Mouse (Mus musculus) neutrophil, adult 5-6 weeks (primary cell): ENCODE results near the gene Map3k3. TPM values are rescaled to one million over a fixed set of nuclear protein-coding genes. Genes with fewer than 3 reads are reported as not detected.
A peak's percentile ranks its signal among the peaks of the same experiment; 100 is the strongest.

Experiments used
- ATAC-seq: fragments of 151-379, 151-347 bp; 2 replicates; pipeline ENCODE4 v1.8.0; 2017; ENCODE audit warnings: mild to moderate bottlenecking, moderate TSS enrichment; ENCODE audit not compliant: insufficient number of reproducible peaks, poor library complexity, low FRiP score, severe bottlenecking; ENCODE audit errors: extremely low read depth
- total RNA-seq: library from RNA; stranded (forward); fragments of 200-1000 nt; gene quantifications from 2 replicates; pipeline ENCODE4 v1.2.3, GENCODE M21; 2017

The Map3k3 gene
- total RNA-seq, 1 experiment from 2014 or later, result 224 TPM

- no peak for ATAC-seq
Observed at GRCm38 (mm10) chr11:106154770-106155169, 70.4 kb downstream of the Map3k3 start.

- no peak for ATAC-seq
Observed at GRCm38 (mm10) chr11:106155761-106156160, 71.3 kb downstream of the Map3k3 start.

DNA sequence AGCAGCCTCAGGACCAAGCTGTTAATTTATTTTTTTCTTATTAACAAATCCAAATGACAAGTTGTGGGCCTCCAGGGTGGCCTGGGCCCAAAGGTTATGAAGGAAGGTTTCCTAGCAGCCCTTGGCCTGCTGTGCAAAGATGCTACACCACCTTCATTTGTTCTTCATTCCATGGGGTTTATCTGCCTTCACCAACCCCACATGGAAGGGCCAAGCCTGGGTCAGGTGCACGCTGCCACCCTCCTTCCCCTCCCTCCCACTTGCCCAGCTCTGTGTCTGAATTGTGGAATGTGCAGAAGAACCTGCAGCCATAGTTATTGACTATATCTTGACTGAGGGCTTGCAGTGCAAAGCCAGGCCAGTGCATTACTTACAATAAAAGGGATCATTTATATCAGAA, 71.8 kb downstream of the Map3k3 start:
- ATAC-seq, result no peak

DNA sequence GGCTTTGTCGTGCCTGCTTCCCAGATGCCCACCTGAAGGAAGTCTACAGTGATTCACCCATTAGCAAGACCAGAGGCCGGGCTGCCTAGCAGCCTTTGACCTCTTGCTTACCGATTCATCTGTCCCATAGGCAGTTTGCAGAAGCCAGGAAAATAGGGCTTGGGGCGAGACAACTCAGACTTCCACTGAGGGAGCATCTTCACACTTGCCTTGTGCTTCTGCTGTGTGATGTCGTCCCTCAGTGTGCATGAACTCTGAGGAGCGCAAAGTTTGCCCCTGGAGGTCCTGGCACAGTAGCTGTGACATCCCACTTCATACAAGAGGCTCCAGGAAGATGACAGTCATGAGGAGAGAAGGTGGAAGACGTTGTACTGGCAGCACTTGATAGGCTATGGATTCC, 72.7 kb downstream of the Map3k3 start:
- no peak for ATAC-seq

GRCm38 (mm10) chr11:106158081-106158929, 73.9 kb downstream of the Map3k3 start:
- peak; percentile 35; the same call in 1 of the 2 replicates for ATAC-seq

- ATAC-seq, result no peak
Observed at GRCm38 (mm10) chr11:106158930-106159215, 74.5 kb downstream of the Map3k3 start.

DNA sequence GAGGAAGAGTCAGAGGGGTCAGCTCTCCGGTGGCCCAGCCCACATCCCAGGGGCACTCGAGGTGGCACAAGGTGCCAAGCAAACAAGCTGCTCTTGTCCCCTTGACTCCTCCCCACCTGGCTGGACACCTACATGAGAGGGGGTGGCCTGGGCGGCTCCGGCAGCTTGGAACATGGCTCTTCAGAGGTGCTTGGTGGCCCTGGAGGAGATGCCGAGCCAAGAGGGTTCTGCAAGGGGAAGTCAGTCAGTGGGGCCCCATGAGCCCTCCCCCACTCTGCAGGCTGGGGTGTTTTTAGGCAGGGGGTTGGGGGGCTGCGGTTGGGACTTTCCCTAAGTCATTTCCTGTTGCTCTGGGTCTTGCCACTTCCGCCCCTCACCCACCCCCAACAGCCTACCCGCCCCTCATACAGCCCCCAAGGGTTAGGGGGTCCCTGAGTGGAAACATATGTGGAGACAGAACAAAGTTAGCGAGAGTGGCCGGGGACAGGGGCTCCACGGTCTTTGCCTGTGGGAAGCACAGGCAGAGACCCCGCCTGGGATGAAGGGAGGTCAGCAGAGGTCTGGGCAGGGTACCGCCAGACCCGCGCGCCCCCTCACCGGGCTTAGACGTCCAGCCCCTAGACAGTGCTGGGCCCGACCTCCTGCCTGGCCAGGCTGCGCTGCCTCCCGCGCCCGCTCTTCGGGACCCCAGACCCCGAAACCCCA, 75.0 kb downstream of the Map3k3 start:
- ATAC-seq, result peak; percentile 65

GRCm38 (mm10) chr11:106159921-106160840, 75.8 kb downstream of the Map3k3 start:
- peak; percentile 17; the same call in 1 of the 2 replicates for ATAC-seq

DNA sequence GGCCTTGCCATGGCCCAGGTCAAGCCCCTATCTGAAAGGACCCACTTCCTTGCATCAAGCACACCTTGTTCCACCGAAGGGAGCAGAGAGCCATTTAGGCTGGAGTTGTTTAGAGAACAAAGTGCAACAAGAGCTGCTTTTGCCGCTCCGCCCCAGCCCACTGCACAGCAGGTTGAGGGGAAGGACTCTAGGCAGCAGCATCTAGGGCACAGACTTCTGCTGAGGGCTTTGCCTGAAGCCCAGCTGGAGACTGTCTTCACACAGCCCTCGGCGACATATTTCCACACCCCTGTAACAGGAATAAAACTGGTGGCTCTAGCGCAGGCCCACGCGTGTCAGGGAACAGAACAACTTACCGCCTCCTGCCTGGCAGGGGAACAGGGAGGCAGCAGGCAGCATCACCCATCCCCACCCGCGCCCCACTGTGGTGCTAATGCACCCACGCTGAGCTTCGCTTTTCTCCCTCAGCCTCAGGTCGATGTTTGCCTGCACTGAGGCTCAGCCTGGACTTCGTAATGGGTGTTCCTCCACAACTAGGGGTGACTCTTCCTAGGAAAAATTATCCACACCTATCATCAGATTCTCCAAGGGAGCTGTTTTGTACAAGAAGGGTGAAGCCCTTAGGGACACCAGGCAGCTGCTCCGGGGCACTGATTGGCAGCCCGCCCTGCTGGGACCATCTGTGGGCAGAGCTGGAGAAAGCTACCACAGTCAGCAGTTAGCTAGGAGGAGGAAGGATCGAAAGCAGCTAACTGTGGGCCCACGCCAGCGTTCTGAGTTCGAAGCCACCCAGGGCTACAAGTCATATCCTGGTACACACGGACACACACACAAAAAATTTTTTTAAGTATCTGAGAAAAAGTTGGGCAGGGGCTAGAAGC, 76.7 kb downstream of the Map3k3 start, which contains the start of the genes Gm10840 and Limd2:
Gene Gm10840 (plus strand): TSS at position 10 of the 881 bp plus-strand sequence.
Gene Limd2 (minus strand): TSS at position 20 of the 881 bp plus-strand sequence.
- ATAC-seq, result no peak

GRCm38 (mm10) chr11:106162237-106162636, 77.8 kb downstream of the Map3k3 start:
- ATAC-seq, result no peak

DNA sequence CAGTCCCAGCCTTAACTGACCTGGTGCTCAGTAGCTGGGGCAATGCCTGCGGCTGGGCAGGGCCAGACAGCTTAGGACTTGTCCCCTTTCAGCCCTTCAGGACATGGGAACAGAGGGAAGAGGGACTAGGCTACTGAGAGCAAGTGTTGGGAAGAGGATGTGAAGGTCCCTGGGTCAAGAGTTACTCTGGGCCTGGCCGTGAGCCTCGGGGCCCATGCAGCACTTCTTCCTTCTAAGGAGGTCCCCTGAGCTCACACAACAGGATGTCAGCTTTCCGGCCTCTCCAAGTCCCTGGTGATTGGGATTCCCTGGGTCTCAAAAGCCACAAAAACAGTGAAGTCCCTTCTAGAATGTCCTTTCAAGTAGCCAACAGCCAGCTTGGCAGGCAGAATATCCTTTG, 79.1 kb downstream of the Map3k3 start:
- ATAC-seq, result no peak

DNA sequence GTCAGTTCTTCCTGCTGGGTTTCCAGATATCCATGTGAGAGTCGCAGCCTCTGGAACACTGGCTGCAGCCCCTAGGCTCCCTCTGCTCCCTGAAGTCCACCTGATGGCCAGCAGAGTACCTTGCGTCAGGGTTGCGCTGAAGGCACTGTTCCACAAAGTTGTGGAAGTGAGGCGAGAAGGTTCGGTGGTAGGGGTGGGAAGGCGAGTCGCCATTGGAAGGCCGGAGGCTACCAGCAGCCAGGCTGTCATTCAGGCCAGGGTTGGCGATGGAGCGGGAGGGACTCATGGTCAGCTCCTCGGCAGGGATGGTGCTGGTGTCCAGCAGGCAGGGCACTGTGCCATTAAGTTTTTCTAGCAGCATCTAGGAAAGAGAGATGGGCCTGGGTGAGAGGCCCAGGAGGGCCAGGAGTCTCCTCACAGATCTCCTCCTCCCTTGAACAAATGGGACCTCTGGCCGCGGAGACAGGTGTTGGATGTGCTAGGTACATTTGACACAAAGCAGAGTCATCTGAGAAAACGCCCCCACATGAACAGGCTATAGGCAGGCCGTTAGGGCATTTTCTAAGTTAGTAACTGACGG, 80.3 kb downstream of the Map3k3 start:
- ATAC-seq, result no peak

DNA sequence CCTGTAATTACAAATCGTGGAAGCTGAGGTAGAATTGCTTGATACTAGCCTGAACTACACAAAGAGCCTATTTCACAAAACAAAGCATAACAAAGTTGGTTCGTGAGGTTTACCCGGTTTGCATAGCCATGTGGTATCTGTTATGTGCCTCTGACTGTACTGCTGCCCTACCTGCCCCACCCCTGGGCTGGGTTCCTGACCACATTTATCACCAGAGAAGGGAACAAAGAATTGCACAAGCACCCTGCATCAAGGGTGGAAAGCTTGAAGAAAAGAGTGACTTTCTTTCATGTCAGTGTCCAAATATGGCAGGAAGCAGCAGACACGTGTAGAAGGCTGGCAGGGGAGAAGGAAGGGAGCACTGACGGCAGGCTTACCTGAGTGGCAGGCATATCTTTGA, 83.0 kb downstream of the Map3k3 start:
- peak; percentile 78 for ATAC-seq

GRCm38 (mm10) chr11:106170807-106171206, 86.4 kb downstream of the Map3k3 start:
- peak; percentile 54; the same call in 1 of the 2 replicates for ATAC-seq

DNA sequence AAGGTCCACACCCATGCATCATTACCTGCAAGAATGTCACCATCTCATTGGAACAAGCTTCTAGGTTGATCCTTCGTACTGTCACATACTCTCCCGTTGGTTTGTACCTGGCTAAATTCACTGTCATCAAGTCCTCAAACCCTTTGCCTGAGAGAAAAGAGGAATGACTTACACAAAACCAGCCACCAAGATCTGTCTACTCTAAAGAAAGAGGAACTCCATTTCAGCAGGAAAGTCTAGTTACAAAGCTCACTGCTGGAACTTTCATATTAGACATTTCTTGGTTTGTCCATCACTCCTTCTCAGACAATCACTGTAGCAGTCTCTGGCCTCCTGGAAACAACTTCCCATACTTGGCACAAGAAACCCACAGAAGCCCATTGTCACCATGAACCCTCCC, 88.8 kb downstream of the Map3k3 start:
- no peak for ATAC-seq

DNA sequence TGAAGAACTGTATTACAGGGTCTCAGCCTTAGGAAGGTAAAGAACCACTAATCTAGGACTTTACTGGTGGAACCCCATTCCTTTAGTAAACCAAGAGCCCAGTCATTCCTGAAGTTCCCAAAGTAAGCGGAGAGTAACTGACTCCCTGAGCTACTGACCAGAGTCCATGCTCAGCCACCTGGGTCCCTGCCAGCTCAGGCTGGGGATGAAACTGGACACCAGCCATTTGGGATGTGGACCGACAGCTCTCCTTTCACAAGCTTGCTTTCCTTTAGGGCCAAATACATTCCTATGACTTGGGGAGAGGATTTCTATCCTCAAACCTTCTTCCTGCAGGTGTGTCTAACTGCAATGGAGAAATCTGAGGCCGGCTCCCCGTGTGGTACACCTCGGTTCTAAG, 90.0 kb downstream of the Map3k3 start:
- no peak for ATAC-seq

- no peak for ATAC-seq
Observed at GRCm38 (mm10) chr11:106175081-106175480, 90.7 kb downstream of the Map3k3 start.

- ATAC-seq, result no peak
Observed at GRCm38 (mm10) chr11:106176372-106176771, 92.0 kb downstream of the Map3k3 start.
